Mouse (Mus musculus): ENCODE data around the gene Pcyox1. TPM values are rescaled to one million over a fixed set of nuclear protein-coding genes. Genes with fewer than 3 reads are reported as not detected.

The Pcyox1 gene
- polyA plus RNA-seq, 1 experiment from 2014 or later = 45.9 TPM

- Histone ChIP-seq H3K9ac (no peak overlapping the region), H3K4me2 (peak overlapping the region; percentile 85; the same call in 1 of the 2 replicates), H3K4me1 (peaks cover 32% of the 10 kb centered on the region), H3K27me3 (replicated peaks) (no peaks in the 10 kb centered on the region), H3K4me3 (no peak overlapping the region), H3K9me3 (replicated peaks) (no peaks in the 10 kb centered on the region), H3K36me3 (peaks cover 64% of the 10 kb centered on the region), H3K27ac (no peak overlapping the region)
- 84% methylated on average over 6 of the region's 6 CpGs for WGBS (ENCODE audit: insufficient replicate concordance)
- ATAC-seq = no peak
Observed at GRCm38 (mm10) chr6:86373556-86373955, 23.4 kb downstream of the Pcyox1 start.

GRCm38 (mm10) chr6:86371950-86372516 lies 24.9 kb downstream of the Pcyox1 start:
- 2% methylated on average over 12 of the region's 12 CpGs for WGBS (ENCODE audit: insufficient replicate concordance)
- peak overlapping the region; percentile 85 for H3K4me2 ChIP-seq

GRCm38 (mm10) chr6:86371340-86371911 lies 25.5 kb downstream of the Pcyox1 start:
- under 1% methylated on average over 50 of the region's 50 CpGs for WGBS (ENCODE audit: insufficient replicate concordance)
- H3K4me3 ChIP-seq = peak overlapping the region; percentile 94
- peak overlapping the region; percentile 85 for H3K4me2 ChIP-seq
- H3K4me1 ChIP-seq = peaks cover 52% of the 10 kb centered on the region
- no peaks in the 10 kb centered on the region for H3K27me3 ChIP-seq (replicated peaks)
- peaks cover 53% of the 10 kb centered on the region for H3K36me3 ChIP-seq
- no peaks in the 10 kb centered on the region for H3K9me3 ChIP-seq (replicated peaks)
- peak overlapping the region; percentile 89 for H3K27ac ChIP-seq
- peak overlapping the region; percentile 86 for H3K9ac ChIP-seq
- ATAC-seq = peak; percentile 92

More at GRCm38 (mm10) chr6:86371950-86372516, 24.9 kb downstream of the Pcyox1 start:
- no peaks in the 10 kb centered on the region for H3K27me3 ChIP-seq (replicated peaks)
- H3K4me3 ChIP-seq = peak overlapping the region; percentile 94
- H3K9ac ChIP-seq = peak overlapping the region; percentile 86
- no peaks in the 10 kb centered on the region for H3K9me3 ChIP-seq (replicated peaks)
- H3K36me3 ChIP-seq = peaks cover 59% of the 10 kb centered on the region
- ATAC-seq = no peak
- H3K4me1 ChIP-seq = peaks cover 46% of the 10 kb centered on the region
- H3K27ac ChIP-seq = peak overlapping the region; percentile 26; the same call in 1 of the 2 replicates

DNA sequence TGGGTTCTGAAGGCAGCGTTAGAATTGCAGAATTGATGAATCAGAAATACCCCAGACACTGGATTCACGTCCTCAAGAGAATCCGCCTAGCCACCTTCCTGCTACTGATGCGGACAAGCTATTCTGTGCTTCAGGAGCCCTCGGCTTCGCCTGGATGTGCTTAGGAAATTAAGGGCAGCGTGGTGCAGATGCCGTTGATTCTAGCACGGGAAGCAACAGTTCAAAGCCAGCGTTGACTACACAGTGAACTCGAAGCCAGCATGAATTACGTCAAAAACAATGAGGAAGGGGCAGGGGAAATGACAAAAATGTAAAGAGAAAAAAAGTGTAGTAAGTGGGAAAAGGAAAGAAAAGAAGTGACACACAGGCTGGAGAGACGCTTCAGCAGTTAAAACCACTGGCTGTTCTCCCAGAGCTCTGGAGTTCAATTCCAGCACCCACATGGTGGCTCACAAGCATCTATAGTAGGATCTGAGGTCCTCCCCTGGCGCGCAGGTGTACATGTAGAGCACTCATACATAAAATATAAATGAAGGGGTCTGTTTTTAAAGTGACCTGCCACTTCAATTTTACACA lies 26.1 kb downstream of the Pcyox1 start, which contains the start of gene Snrpg:
TSS of gene Snrpg (plus strand) at position 541 of the 576 bp plus-strand sequence.
- Histone ChIP-seq H3K9ac (peak within 1 kb of the TSS; percentile 86), H3K4me1 (peaks cover 58% of the 10 kb centered on the region), H3K27me3 (replicated peaks) (no peaks in the 10 kb centered on the region), H3K27ac (peak within 1 kb of the TSS; percentile 89), H3K4me2 (peak within 1 kb of the TSS; percentile 85), H3K9me3 (replicated peaks) (no peaks in the 10 kb centered on the region), H3K36me3 (peaks cover 47% of the 10 kb centered on the region), H3K4me3 (peak within 1 kb of the TSS; percentile 94)
- 14% methylated on average over 15 of the region's 15 CpGs for WGBS (ENCODE audit: insufficient replicate concordance)
- peak; percentile 35; the same call in 1 of the 2 replicates for ATAC-seq

GRCm38 (mm10) chr6:86370093-86370713 lies 26.8 kb downstream of the Pcyox1 start:
- Histone ChIP-seq H3K4me1 (peaks cover 59% of the 10 kb centered on the region), H3K9ac (peak overlapping the region; percentile 86), H3K27me3 (replicated peaks) (no peaks in the 10 kb centered on the region), H3K9me3 (replicated peaks) (no peaks in the 10 kb centered on the region), H3K4me3 (peak overlapping the region; percentile 94), H3K4me2 (peak overlapping the region; percentile 85), H3K36me3 (peaks cover 42% of the 10 kb centered on the region), H3K27ac (peak overlapping the region; percentile 89)
- ATAC-seq = no peak
- whole genome bisulfite sequencing (ENCODE audit: insufficient replicate concordance) = 49% methylated on average over 3 of the region's 3 CpGs

DNA sequence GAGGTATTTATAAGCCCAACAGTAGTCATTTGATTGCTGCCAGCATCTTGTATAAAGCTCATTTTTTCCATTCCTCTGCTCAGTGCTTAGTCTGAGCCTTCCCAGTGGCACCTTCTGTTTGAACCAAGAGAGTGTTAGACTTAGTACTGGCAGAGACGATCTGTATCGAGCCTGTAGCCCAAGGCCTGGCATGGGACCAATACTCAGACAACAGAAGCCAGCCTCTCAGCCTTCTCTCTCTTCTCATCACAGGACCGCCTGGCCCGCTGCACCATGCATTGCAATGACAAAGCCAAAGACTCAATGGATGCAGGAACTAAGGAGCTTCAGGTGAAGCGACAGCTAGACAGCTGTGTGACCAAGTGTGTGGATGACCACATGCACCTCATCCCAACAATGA lies 28.5 kb downstream of the Pcyox1 start:
- WGBS (ENCODE audit: insufficient replicate concordance) = 79% methylated on average over 5 of the region's 5 CpGs
- no peak for ATAC-seq
- Histone ChIP-seq H3K4me2 (no peak overlapping the region), H3K27ac (no peak overlapping the region), H3K36me3 (peaks cover 29% of the 10 kb centered on the region), H3K27me3 (replicated peaks) (no peaks in the 10 kb centered on the region), H3K9ac (no peak overlapping the region), H3K4me1 (peaks cover 57% of the 10 kb centered on the region), H3K4me3 (no peak overlapping the region), H3K9me3 (replicated peaks) (no peaks in the 10 kb centered on the region)

DNA sequence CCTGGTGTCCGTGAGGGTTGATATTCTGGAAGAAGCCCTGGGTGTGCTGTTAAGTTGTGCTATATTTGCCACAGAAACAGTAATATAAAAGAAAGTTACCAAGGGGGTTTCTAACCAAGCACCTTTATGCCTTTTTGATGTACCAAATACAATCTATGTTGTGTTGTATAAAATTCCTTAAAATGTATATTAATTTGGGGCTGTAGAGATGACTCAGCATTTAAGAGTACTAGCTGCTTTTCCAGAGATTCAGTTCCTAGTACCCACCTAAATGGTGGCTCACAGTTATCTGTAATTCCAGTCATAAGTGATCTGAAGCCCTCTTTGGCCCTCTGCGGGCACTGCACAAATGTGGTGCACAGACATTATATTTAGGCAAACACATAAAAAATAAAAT lies 30.1 kb downstream of the Pcyox1 start:
- Histone ChIP-seq H3K4me1 (peaks cover 41% of the 10 kb centered on the region), H3K4me3 (peak overlapping the region; percentile 74; the same call in 1 of the 2 replicates), H3K36me3 (peaks cover 21% of the 10 kb centered on the region), H3K4me2 (peak overlapping the region; percentile 82), H3K27ac (peak overlapping the region; percentile 79), H3K9me3 (replicated peaks) (no peaks in the 10 kb centered on the region), H3K9ac (peak overlapping the region; percentile 83), H3K27me3 (replicated peaks) (no peaks in the 10 kb centered on the region)
- ATAC-seq = no peak
- 59% methylated on average over 2 of the region's 2 CpGs for WGBS (ENCODE audit: insufficient replicate concordance)

DNA sequence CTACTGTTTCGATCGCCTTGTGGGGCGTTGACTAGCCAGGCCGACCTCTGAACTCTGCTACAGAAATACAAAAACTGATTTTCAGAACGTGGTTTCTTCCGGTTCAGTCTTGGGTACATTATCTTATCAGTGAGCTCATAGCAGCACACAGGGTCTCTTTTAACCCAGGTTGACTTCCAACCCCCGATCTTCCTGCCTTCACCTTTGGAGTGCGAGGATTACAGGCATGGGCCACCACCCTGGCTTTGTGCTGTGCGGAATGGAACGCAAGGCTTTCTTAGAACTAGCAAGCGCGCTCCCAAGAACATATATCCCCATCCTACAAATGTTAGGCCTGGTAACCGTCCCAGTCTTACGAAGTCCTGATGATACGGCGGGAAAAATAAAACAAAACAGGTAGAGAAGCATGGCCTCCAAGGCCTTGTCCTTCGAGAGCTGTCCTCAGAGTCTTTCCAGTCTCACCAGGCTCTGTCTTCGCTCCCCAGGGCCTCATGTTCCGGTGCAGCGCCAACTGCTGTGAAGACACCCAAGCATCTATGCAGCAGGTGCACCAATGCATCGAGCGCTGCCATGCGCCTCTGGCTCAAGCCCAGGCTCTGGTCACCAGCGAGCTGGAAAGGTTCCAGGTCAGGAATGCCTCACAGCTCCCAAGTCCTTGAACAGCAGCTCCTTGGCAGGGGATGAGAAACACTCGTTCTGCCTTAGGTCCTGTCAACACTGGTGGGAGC lies 30.7 kb downstream of the Pcyox1 start:
- Histone ChIP-seq H3K9ac (peak overlapping the region; percentile 83), H3K27me3 (replicated peaks) (no peaks in the 10 kb centered on the region), H3K4me3 (peak overlapping the region; percentile 74), H3K27ac (peak overlapping the region; percentile 79), H3K9me3 (replicated peaks) (no peaks in the 10 kb centered on the region), H3K36me3 (peaks cover 21% of the 10 kb centered on the region), H3K4me2 (peak overlapping the region; percentile 82), H3K4me1 (peaks cover 41% of the 10 kb centered on the region)
- ATAC-seq = no peak
- WGBS (ENCODE audit: insufficient replicate concordance) = 35% methylated on average over 25 of the region's 25 CpGs

GRCm38 (mm10) chr6:86365371-86366124 lies 31.4 kb downstream of the Pcyox1 start, which contains the start of gene Fam136a:
Gene Fam136a, plus strand, starts transcription at chr6:86365646.
- H3K27ac ChIP-seq = peak within 1 kb of the TSS; percentile 79
- peak; percentile 97 for ATAC-seq
- under 1% methylated on average over 76 of the region's 76 CpGs for WGBS (ENCODE audit: insufficient replicate concordance)
- H3K36me3 ChIP-seq = peaks cover 21% of the 10 kb centered on the region
- no peaks in the 10 kb centered on the region for H3K27me3 ChIP-seq (replicated peaks)
- peak within 1 kb of the TSS; percentile 82 for H3K4me2 ChIP-seq
- H3K9me3 ChIP-seq (replicated peaks) = no peaks in the 10 kb centered on the region
- peak within 1 kb of the TSS; percentile 74 for H3K4me3 ChIP-seq
- peaks cover 36% of the 10 kb centered on the region for H3K4me1 ChIP-seq
- peak within 1 kb of the TSS; percentile 83 for H3K9ac ChIP-seq

- Histone ChIP-seq H3K4me2 (peak overlapping the region; percentile 82), H3K27me3 (replicated peaks) (no peaks in the 10 kb centered on the region), H3K4me1 (peaks cover 31% of the 10 kb centered on the region), H3K9ac (peak overlapping the region; percentile 83), H3K36me3 (peaks cover 20% of the 10 kb centered on the region), H3K27ac (peak overlapping the region; percentile 45), H3K4me3 (peak overlapping the region; percentile 74), H3K9me3 (replicated peaks) (no peaks in the 10 kb centered on the region)
- ATAC-seq = 0 out of 2 replicates have a peak, but pooled peaks have one; percentile 13
- under 1% methylated on average over 17 of the region's 17 CpGs for WGBS (ENCODE audit: insufficient replicate concordance)
Observed at GRCm38 (mm10) chr6:86364442-86365141, 32.4 kb downstream of the Pcyox1 start.
